Mouse (Mus musculus) midbrain, embryonic 10.5 days (tissue): ENCODE data around the gene Clec2g. TPM values are rescaled to one million over a fixed set of nuclear protein-coding genes. Genes with fewer than 3 reads are reported as not detected.
"Not testable (repeated sequence)": the region's sequence is repeated elsewhere in the genome, so short reads cannot be mapped to it uniquely, and the experiment has no call there.

ENCODE experiments used
- DNase-seq: peaks from one replicate; pipeline ENCODE4 v3.0.0-alpha.2; 2017; ENCODE audit warnings: low spot score
- H3K27ac ChIP-seq: fragments of 300-500 bp; sonication (generic); replicated peaks from 2 replicates; pipeline ENCODE4 v1.5.1; 2016; ENCODE audit warnings: mild to moderate bottlenecking
- H3K27me3 ChIP-seq: fragments of 300-500 bp; sonication (generic); 2 replicates; pipeline ENCODE4 v1.6.1; 2016; ENCODE audit warnings: low read depth, mild to moderate bottlenecking; ENCODE audit not compliant: poor library complexity, severe bottlenecking
- H3K36me3 ChIP-seq: fragments of 300-500 bp; sonication (generic); 2 replicates; pipeline ENCODE4 v1.6.1; 2016; ENCODE audit warnings: mild to moderate bottlenecking, moderate library complexity
- H3K4me1 ChIP-seq: fragments of 300-500 bp; sonication (generic); 2 replicates; pipeline ENCODE4 v1.6.1; 2016
- H3K4me3 ChIP-seq: fragments of 300-500 bp; sonication (generic); 2 replicates; pipeline ENCODE4 v1.5.1; 2016; ENCODE audit warnings: mild to moderate bottlenecking, moderate library complexity
- H3K9me3 ChIP-seq: fragments of 300-500 bp; sonication (generic); replicated peaks from 2 replicates; pipeline ENCODE4 v1.6.1; 2016; ENCODE audit warnings: mild to moderate bottlenecking
- WGBS: fragments of 180-500 bp; shearing (Covaris S2); methylation state at CpG from one replicate; pipeline ENCODE4 v1.1.7; 2016; 5-methylcytosine and 5-hydroxymethylcytosine counted together
- polyA plus RNA-seq: library from polyadenylated mRNA; unstranded; fragments of >200 nt; fragmentation: Nextera tagmentation; extraction: Ambion mirVana; gene quantifications from 2 replicates; pipeline ENCODE4 v1.2.1, GENCODE M21; 2016

Clec2g gene
- polyA plus RNA-seq, 1 experiment from 2014 or later = not detected

- not testable (repeated sequence) for H3K9me3 ChIP-seq, H3K36me3 ChIP-seq, H3K27me3 ChIP-seq, H3K27ac ChIP-seq, H3K4me1 ChIP-seq, H3K4me3 ChIP-seq, DNase-seq
- 86% methylated on average over 7 of the region's 7 CpGs for WGBS
Observed at GRCm38 (mm10) chr6:129009846-129010504, 75.8 kb downstream of the Clec2g start.

GRCm38 (mm10) chr6:129010505-129010873 lies 76.3 kb downstream of the Clec2g start:
- no peaks in the 10 kb centered on the region for H3K36me3 ChIP-seq
- no peak overlapping the region for H3K27ac ChIP-seq
- H3K9me3 ChIP-seq = no peaks in the 10 kb centered on the region
- H3K4me3 ChIP-seq = no peak overlapping the region
- DNase-seq = no peak
- no peaks in the 10 kb centered on the region for H3K4me1 ChIP-seq
- 86% methylated on average over 3 of the region's 3 CpGs for WGBS
- H3K27me3 ChIP-seq = no peaks in the 10 kb centered on the region

GRCm38 (mm10) chr6:129012012-129012411 lies 77.8 kb downstream of the Clec2g start:
- not testable (repeated sequence) for H3K9me3 ChIP-seq, DNase-seq, H3K4me3 ChIP-seq, H3K27me3 ChIP-seq, H3K36me3 ChIP-seq, H3K27ac ChIP-seq, H3K4me1 ChIP-seq
- WGBS = 97% methylated on average over 20 of the region's 23 CpGs

GRCm38 (mm10) chr6:129012966-129013365 lies 78.8 kb downstream of the Clec2g start:
- Histone ChIP-seq H3K4me1 (no peaks in the 10 kb centered on the region), H3K36me3 (no peaks in the 10 kb centered on the region), H3K27ac (no peak overlapping the region), H3K9me3 (no peaks in the 10 kb centered on the region), H3K27me3 (no peaks in the 10 kb centered on the region), H3K4me3 (no peak overlapping the region)
- 76% methylated on average over 1 of the region's 1 CpGs for WGBS
- no peak for DNase-seq

- no peak overlapping the region for H3K4me3 ChIP-seq
- no peaks in the 10 kb centered on the region for H3K36me3 ChIP-seq
- no peaks in the 10 kb centered on the region for H3K9me3 ChIP-seq
- H3K27me3 ChIP-seq = no peaks in the 10 kb centered on the region
- DNase-seq = no peak
- no peaks in the 10 kb centered on the region for H3K4me1 ChIP-seq
- 89% methylated on average over 5 of the region's 5 CpGs for WGBS
- H3K27ac ChIP-seq = no peak overlapping the region
Observed at GRCm38 (mm10) chr6:129013762-129014276, 79.6 kb downstream of the Clec2g start.

- Histone ChIP-seq H3K27me3 (no peaks in the 10 kb centered on the region), H3K27ac (no peak overlapping the region), H3K36me3 (no peaks in the 10 kb centered on the region), H3K9me3 (no peaks in the 10 kb centered on the region), H3K4me1 (no peaks in the 10 kb centered on the region), H3K4me3 (no peak overlapping the region)
- 85% methylated on average over 1 of the region's 1 CpGs for WGBS
- DNase-seq = no peak
Observed at GRCm38 (mm10) chr6:129014399-129014798, 80.2 kb downstream of the Clec2g start.

GRCm38 (mm10) chr6:129027451-129028248 lies 93.5 kb downstream of the Clec2g start:
- H3K9me3 ChIP-seq = no peaks in the 10 kb centered on the region
- no peak overlapping the region for H3K27ac ChIP-seq
- no peak for DNase-seq
- H3K36me3 ChIP-seq = no peaks in the 10 kb centered on the region
- WGBS = 91% methylated on average over 8 of the region's 8 CpGs
- no peaks in the 10 kb centered on the region for H3K27me3 ChIP-seq
- H3K4me3 ChIP-seq = no peak overlapping the region
- H3K4me1 ChIP-seq = no peaks in the 10 kb centered on the region

- H3K9me3 ChIP-seq = no peaks in the 10 kb centered on the region
- no peak overlapping the region for H3K4me3 ChIP-seq
- H3K27ac ChIP-seq = no peak overlapping the region
- H3K4me1 ChIP-seq = no peaks in the 10 kb centered on the region
- no peaks in the 10 kb centered on the region for H3K36me3 ChIP-seq
- no peak for DNase-seq
- 70% methylated on average over 6 of the region's 6 CpGs for WGBS
- H3K27me3 ChIP-seq = no peaks in the 10 kb centered on the region
Observed at GRCm38 (mm10) chr6:129030175-129030824, 96.1 kb downstream of the Clec2g start.

- H3K27me3 ChIP-seq = no peaks in the 10 kb centered on the region
- H3K4me3 ChIP-seq = no peak overlapping the region
- no peak overlapping the region for H3K27ac ChIP-seq
- 88% methylated on average over 2 of the region's 2 CpGs for WGBS
- H3K9me3 ChIP-seq = no peaks in the 10 kb centered on the region
- H3K4me1 ChIP-seq = no peaks in the 10 kb centered on the region
- H3K36me3 ChIP-seq = no peaks in the 10 kb centered on the region
- DNase-seq = no peak
Observed at GRCm38 (mm10) chr6:129030964-129031363, 96.8 kb downstream of the Clec2g start.

GRCm38 (mm10) chr6:129033397-129033796 lies 99.2 kb downstream of the Clec2g start:
- no peaks in the 10 kb centered on the region for H3K27me3 ChIP-seq
- no peak for DNase-seq
- no peak overlapping the region for H3K4me3 ChIP-seq
- H3K9me3 ChIP-seq = no peaks in the 10 kb centered on the region
- no peak overlapping the region for H3K27ac ChIP-seq
- no peaks in the 10 kb centered on the region for H3K4me1 ChIP-seq
- 80% methylated on average over 2 of the region's 2 CpGs for WGBS
- no peaks in the 10 kb centered on the region for H3K36me3 ChIP-seq
